Mouse (Mus musculus): ENCODE measurements around the gene Ptpre. TPM values are rescaled to one million over a fixed set of nuclear protein-coding genes. Genes with fewer than 3 reads are reported as not detected.
"Not testable (repeated sequence)": the region's sequence is repeated elsewhere in the genome, so short reads cannot be mapped to it uniquely, and the experiment has no call there.

The Ptpre gene
- polyA plus RNA-seq, 1 experiment from 2014 or later: 2.7 TPM

DNA sequence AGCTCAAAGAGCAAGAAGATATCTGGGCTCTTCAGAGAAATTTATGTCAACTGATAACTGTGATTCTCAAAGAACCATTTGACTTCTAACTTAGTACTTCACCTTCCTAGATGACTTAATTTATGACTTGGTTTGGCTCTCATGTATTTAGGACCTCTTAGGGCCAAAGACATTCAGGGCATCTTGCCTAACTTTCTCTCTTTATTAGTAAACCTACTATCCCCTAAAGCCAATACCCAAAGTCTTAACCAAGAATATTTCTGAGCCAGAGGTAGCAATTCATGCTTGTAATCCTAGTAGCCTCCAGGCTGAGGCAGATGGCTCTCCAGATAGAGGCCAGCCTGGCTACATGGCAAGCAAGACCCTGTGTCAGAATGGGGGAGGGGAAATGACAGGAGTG lies 123.0 kb downstream of the Ptpre start:
- no peak for ATAC-seq (ENCODE audit: insufficient number of reproducible peaks, low FRiP score)
- H3K9ac ChIP-seq: no peak overlapping the region

DNA sequence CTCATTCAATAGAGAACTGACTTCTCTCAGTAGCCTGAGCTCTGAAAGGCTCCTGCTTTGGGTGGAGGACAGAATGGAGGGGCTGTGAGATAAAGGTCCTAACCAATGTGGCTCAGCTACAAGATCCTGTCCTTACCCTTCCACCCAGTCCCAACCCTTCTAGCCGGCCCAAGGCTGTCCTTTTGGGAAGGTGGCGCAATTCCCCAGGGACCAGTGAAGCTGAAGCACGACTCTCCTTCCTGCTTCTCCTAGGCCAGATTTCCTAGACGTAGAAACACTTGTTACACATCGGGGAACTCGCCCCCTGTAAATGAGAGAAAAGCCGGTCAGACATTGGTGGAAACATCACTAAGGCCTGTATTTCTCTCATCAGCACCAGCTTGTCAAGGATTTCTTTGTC lies 126.9 kb downstream of the Ptpre start:
- 76% methylated on average over 7 of the region's 7 CpGs for WGBS
- H3K9me3 ChIP-seq (replicated peaks): no peaks in the 10 kb centered on the region
- no peak overlapping the region for H3K27ac ChIP-seq (ENCODE audit: poor library complexity, severe bottlenecking)
- no peaks in the 10 kb centered on the region; the same call in 1 of the 2 replicates for H3K4me1 ChIP-seq (replicated peaks)
- no peak overlapping the region for H3K9ac ChIP-seq
- H3K36me3 ChIP-seq: 0 out of 2 replicates have a peak, but pooled peaks cover 3% of the 10 kb centered on the region
- peaks cover 18% of the 10 kb centered on the region; the same call in 1 of the 2 replicates for H3K27me3 ChIP-seq (replicated peaks)
- ATAC-seq (ENCODE audit: insufficient number of reproducible peaks, low FRiP score): no peak
- no peak overlapping the region for H3K4me2 ChIP-seq
- H3K4me3 ChIP-seq: no peak overlapping the region

More for the DNA sequence above, 123.0 kb downstream of the Ptpre start:
- Histone ChIP-seq H3K4me2 (no peak overlapping the region), H3K4me1 (replicated peaks) (peaks cover 6% of the 10 kb centered on the region; the same call in 1 of the 2 replicates), H3K27ac (ENCODE audit: poor library complexity, severe bottlenecking) (no peak overlapping the region), H3K36me3 (0 out of 2 replicates have a peak, but pooled peaks cover 3% of the 10 kb centered on the region), H3K9me3 (replicated peaks) (no peaks in the 10 kb centered on the region), H3K4me3 (no peak overlapping the region), H3K27me3 (replicated peaks) (0 out of 2 replicates have a peak, but pooled peaks cover 4% of the 10 kb centered on the region)

DNA sequence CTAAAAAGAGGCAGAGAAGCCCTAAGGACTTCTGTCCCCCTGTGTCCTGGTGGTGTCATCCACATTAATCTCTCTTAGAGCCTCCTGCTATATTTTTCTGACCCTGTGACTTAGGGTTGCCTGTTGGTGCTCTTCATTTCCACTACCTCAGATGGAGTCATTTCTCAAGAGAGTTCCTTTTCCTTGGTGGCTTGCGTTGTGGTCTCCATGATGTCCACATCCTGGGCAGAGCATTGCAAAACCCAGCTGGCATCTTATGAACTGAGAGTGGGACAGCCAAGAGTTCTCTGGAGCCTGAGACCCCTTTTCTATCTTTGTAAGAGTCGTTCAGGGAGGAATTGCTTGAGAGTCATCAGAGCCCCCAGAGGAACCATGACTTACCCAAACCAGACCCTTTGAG lies 129.0 kb downstream of the Ptpre start:
- Histone ChIP-seq H3K9ac (no peak overlapping the region), H3K36me3 (0 out of 2 replicates have a peak, but pooled peaks cover 3% of the 10 kb centered on the region), H3K9me3 (replicated peaks) (no peaks in the 10 kb centered on the region), H3K4me3 (no peak overlapping the region), H3K4me1 (replicated peaks) (no peaks in the 10 kb centered on the region; the same call in 1 of the 2 replicates), H3K4me2 (no peak overlapping the region), H3K27ac (ENCODE audit: poor library complexity, severe bottlenecking) (no peak overlapping the region), H3K27me3 (replicated peaks) (peaks cover 18% of the 10 kb centered on the region; the same call in 1 of the 2 replicates)
- no peak for ATAC-seq (ENCODE audit: insufficient number of reproducible peaks, low FRiP score)
- 90% methylated on average over 2 of the region's 2 CpGs for WGBS

DNA sequence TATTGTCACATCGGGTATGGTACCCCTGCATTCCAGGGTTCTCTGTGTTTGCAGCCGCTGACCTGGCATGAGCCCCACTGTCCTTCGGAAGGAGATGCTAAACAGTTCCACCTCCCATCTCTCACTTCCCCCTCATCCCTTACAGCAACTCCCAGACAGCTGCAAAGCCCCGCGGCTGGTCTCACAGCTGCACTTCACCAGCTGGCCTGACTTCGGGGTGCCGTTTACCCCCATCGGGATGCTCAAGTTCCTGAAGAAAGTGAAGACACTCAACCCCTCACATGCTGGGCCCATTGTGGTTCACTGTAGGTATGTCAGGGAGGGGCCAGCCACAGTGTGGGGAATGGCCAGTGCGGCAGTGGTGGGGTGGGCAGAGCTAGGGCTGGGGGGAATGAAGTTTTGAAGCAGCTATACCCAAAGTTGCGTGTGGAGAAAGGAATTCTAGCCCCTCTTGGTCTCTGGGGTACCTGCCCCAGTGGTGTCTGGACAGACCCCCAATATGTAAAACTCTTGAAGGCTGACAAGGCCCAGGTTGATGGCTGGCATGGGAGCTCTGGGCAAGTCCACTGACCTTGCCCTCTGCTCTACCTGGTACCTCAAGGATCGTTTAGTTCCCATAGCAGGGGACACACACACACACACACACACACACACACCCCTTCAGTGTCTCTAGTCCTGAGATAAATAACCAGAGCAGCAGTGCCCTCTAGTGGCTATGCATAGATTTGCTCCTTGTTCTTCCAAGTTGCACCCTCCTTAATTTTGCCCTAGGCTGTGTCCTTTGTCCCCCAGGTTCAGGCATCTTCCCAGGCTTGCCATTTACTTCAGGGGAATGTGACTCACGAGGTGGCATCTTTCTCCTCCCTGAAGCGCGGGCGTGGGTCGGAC lies 131.8 kb downstream of the Ptpre start:
- WGBS: 38% methylated on average over 16 of the region's 16 CpGs
- Histone ChIP-seq H3K4me3 (no peak overlapping the region), H3K4me1 (replicated peaks) (no peaks in the 10 kb centered on the region), H3K27me3 (replicated peaks) (peaks cover 18% of the 10 kb centered on the region; the same call in 1 of the 2 replicates), H3K9me3 (replicated peaks) (no peaks in the 10 kb centered on the region), H3K9ac (no peak overlapping the region), H3K27ac (ENCODE audit: poor library complexity, severe bottlenecking) (no peak overlapping the region), H3K36me3 (no peaks in the 10 kb centered on the region), H3K4me2 (no peak overlapping the region)
- ATAC-seq (ENCODE audit: insufficient number of reproducible peaks, low FRiP score): no peak

DNA sequence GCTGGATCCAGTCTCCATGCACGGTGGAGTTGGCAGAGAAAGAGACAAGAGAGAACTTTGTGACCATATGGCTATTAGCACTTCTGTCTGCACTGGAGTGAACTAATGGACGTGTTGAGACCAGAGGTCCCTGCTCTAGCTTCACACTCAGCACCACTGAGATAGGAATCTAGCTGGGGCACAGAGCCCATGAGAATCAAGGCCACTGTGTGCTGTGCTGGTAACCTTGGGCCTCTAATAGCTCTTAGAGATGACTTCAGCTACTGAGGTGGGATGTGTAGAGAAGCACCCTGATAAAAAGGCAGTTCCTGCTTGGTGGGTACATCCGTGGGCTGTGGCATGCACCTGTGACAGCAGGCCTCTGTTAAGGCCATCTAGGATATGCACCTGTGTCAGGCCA lies 136.3 kb downstream of the Ptpre start:
- no peak overlapping the region for H3K4me3 ChIP-seq
- no peak for ATAC-seq (ENCODE audit: insufficient number of reproducible peaks, low FRiP score)
- 65% methylated on average over 3 of the region's 3 CpGs for WGBS
- 0 out of 2 replicates have a peak, but pooled peaks cover 4% of the 10 kb centered on the region for H3K27me3 ChIP-seq (replicated peaks)
- H3K4me1 ChIP-seq (replicated peaks): peaks cover 5% of the 10 kb centered on the region; the same call in 1 of the 2 replicates
- H3K27ac ChIP-seq (ENCODE audit: poor library complexity, severe bottlenecking): no peak overlapping the region
- no peak overlapping the region for H3K4me2 ChIP-seq
- H3K9ac ChIP-seq: no peak overlapping the region
- no peaks in the 10 kb centered on the region for H3K9me3 ChIP-seq (replicated peaks)
- no peaks in the 10 kb centered on the region for H3K36me3 ChIP-seq

DNA sequence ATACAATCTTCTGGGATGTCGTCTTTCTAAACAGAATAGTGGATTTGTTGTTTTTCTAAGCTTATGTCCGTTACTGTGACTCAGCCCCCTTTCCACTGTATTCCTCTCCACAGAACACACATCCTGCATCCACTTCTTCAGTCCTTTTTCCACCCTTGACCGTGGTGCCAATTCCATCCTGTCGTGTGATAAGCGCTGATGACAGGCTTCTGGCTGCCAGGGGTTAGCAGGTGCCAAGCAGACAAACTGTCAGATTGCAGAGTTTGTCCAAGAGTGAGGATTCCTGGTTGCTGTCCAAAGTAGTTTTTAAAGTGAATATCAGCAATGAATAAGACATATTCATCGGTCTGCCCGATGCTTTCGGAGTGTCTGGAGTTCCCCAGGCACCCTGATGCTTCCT lies 139.4 kb downstream of the Ptpre start:
- 54% methylated on average over 8 of the region's 8 CpGs for WGBS
- H3K36me3 ChIP-seq: no peaks in the 10 kb centered on the region
- no peak overlapping the region for H3K4me2 ChIP-seq
- no peak overlapping the region for H3K4me3 ChIP-seq
- peaks cover 5% of the 10 kb centered on the region; the same call in 1 of the 2 replicates for H3K4me1 ChIP-seq (replicated peaks)
- no peak overlapping the region for H3K27ac ChIP-seq (ENCODE audit: poor library complexity, severe bottlenecking)
- no peak for ATAC-seq (ENCODE audit: insufficient number of reproducible peaks, low FRiP score)
- no peak overlapping the region for H3K9ac ChIP-seq
- 0 out of 2 replicates have a peak, but pooled peaks cover 3% of the 10 kb centered on the region for H3K9me3 ChIP-seq (replicated peaks)
- no peaks in the 10 kb centered on the region for H3K27me3 ChIP-seq (replicated peaks)

DNA sequence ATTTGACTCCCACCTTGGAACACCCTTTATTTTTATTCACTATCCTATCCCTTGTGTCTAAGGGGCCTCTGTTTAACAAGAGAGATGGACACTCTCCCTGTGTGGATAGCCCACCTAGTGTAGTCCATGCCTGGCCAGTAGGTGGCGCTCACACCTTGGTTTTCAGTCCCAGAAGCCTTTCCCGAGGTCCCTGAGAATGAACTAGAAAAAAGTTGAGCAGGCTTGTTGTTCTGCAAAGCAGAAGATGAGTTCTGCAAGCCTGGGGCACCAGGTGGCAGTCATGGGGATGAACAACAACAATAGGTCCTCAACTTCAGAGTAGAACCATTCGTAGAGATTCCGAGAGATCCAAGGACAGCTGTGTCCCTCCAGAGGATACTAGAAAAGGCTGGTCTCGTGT lies 143.1 kb downstream of the Ptpre start:
- H3K4me1 ChIP-seq (replicated peaks): peaks cover 5% of the 10 kb centered on the region; the same call in 1 of the 2 replicates
- H3K4me2 ChIP-seq: no peak overlapping the region
- H3K9me3 ChIP-seq (replicated peaks): 0 out of 2 replicates have a peak, but pooled peaks cover 3% of the 10 kb centered on the region
- H3K4me3 ChIP-seq: no peak overlapping the region
- H3K36me3 ChIP-seq: peaks cover 6% of the 10 kb centered on the region
- no peak overlapping the region for H3K9ac ChIP-seq
- no peaks in the 10 kb centered on the region for H3K27me3 ChIP-seq (replicated peaks)
- no peak for ATAC-seq (ENCODE audit: insufficient number of reproducible peaks, low FRiP score)
- 71% methylated on average over 5 of the region's 5 CpGs for WGBS
- H3K27ac ChIP-seq (ENCODE audit: poor library complexity, severe bottlenecking): no peak overlapping the region

DNA sequence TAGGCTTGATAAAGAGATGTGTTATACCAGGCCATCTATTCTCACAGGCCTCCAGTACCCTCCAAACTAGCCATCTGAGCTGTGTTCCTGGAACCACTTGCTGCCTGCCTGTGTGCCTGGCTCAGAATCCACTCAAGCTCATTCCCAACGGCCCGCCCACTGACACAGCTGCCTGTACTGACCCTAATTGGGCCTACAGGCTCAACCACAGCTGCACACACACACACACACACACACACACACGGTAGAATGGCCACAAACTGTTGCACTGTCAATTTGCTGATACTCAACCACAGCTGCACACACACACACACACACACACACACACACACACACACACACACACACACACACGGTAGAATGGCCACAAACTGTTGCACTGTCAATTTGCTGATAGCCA lies 146.8 kb downstream of the Ptpre start:
- not testable (repeated sequence) for H3K9ac ChIP-seq; H3K4me1 ChIP-seq (replicated peaks); ATAC-seq (ENCODE audit: insufficient number of reproducible peaks, low FRiP score); H3K9me3 ChIP-seq (replicated peaks); H3K27me3 ChIP-seq (replicated peaks); H3K4me3 ChIP-seq; H3K27ac ChIP-seq (ENCODE audit: poor library complexity, severe bottlenecking); H3K4me2 ChIP-seq
- peaks cover 41% of the 10 kb centered on the region for H3K36me3 ChIP-seq
- WGBS: 83% methylated on average over 4 of the region's 4 CpGs

DNA sequence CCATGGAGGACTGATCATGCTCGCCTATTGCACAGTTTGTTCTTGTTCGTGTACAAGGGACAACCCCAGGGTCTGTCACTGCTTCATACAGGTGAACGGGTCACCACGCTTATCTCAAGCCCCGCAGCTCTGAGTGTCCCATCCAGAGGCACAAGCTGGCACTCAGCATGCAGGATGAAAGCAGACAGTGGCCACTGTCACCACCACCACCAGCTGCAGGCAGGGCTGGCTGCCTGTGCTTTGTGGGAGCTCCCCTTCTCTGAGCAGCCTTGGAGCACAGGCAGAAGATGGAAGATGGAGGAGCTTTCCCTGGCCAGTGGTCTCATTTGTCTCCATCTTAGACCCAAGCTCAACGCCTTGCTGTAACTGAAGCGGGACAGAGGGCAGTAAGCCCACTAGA lies 147.7 kb downstream of the Ptpre start:
- WGBS: 80% methylated on average over 7 of the region's 7 CpGs
- Histone ChIP-seq H3K27ac (ENCODE audit: poor library complexity, severe bottlenecking) (no peak overlapping the region), H3K9ac (no peak overlapping the region), H3K9me3 (replicated peaks) (0 out of 2 replicates have a peak, but pooled peaks cover 3% of the 10 kb centered on the region), H3K4me2 (no peak overlapping the region), H3K36me3 (peaks cover 47% of the 10 kb centered on the region), H3K4me3 (no peak overlapping the region), H3K27me3 (replicated peaks) (no peaks in the 10 kb centered on the region), H3K4me1 (replicated peaks) (no peaks in the 10 kb centered on the region)
- ATAC-seq (ENCODE audit: insufficient number of reproducible peaks, low FRiP score): no peak

DNA sequence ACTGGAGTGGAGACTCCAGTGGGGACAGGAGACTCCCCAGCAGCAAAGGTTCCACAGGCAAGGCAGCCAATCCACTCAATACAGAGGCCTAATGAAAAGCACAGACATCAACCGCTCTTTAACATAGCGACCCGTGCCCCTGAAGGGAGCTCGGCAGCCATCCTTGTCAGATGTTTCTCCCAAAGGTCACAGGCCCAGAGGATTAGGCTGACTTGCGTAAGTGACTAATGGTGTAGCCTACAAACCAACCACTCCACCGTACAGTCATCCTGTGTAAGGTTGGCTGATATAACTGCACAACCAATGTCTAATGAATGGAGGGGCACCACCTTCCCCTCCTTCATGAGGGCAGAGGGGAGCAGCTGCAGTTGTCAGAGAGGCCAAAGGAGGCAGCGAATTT lies 152.1 kb downstream of the Ptpre start:
- Histone ChIP-seq H3K27ac (ENCODE audit: poor library complexity, severe bottlenecking) (no peak overlapping the region), H3K4me2 (no peak overlapping the region), H3K27me3 (replicated peaks) (no peaks in the 10 kb centered on the region), H3K36me3 (peaks cover 85% of the 10 kb centered on the region), H3K9me3 (replicated peaks) (no peaks in the 10 kb centered on the region), H3K4me1 (replicated peaks) (no peaks in the 10 kb centered on the region), H3K9ac (no peak overlapping the region), H3K4me3 (no peak overlapping the region)
- ATAC-seq (ENCODE audit: insufficient number of reproducible peaks, low FRiP score): no peak
- WGBS: 94% methylated on average over 7 of the region's 7 CpGs

DNA sequence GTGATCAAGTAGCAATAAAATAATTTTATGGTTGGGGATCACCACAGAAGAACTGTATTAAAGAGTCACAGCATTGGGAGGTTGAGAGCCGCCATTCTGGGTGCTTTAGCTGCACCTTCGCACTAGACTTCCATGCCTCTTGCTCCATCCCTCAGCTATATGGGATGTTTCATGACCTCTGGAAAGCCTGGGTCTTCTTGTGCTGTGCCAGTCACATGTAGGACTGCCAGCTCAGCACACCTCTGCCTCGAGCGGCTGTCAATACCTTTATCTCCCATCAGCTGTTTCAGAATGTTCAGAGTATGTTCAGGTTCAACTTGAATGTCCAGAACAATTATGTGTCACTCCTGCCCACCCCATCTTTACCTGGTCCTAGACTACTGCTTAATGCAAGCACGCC lies 154.7 kb downstream of the Ptpre start:
- 91% methylated on average over 5 of the region's 5 CpGs for WGBS
- Histone ChIP-seq H3K9me3 (replicated peaks) (no peaks in the 10 kb centered on the region), H3K9ac (no peak overlapping the region), H3K27me3 (replicated peaks) (no peaks in the 10 kb centered on the region), H3K27ac (ENCODE audit: poor library complexity, severe bottlenecking) (no peak overlapping the region), H3K4me3 (no peak overlapping the region), H3K4me1 (replicated peaks) (no peaks in the 10 kb centered on the region), H3K36me3 (peaks cover 89% of the 10 kb centered on the region), H3K4me2 (no peak overlapping the region)
- no peak for ATAC-seq (ENCODE audit: insufficient number of reproducible peaks, low FRiP score)

Data from heart, embryonic 12.5 days (tissue).